In the genomic region with DNA sequence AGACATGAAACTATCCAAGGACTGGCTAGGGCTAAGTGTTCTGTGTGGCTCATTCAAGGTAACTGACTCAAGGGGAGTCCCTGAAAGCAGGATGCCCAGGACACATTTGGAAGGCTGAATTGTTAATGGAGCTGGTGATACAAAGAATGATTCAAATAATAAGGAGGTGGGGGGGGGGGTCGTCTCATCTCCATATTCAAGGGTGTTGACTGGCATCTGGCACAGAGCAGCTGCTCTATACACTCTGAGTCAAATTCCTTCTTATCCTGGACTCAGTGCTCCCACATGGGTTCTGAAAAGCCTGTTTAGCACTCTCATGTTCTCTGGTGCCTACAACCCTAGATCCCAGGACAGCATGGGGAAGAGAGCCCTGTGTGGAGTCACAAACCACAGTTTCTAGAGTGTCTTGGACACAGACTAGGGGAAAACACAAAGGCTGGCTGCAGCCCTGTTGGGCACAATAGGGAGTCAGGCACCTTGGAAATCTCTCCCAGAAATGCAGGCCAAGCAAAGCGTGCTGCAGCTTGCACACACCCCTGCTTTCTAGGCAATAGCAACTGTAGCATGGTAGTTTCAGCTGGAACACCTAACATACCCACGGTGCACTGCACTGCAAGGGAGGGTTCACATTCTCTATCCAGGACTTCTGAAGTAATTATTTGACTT, we compare ENCODE assay signal across 8 mouse cellular contexts. TPM values are rescaled to one million over a fixed set of nuclear protein-coding genes. Genes with fewer than 3 reads are reported as not detected.
DNase-seq lines count a peak whose midpoint lies in the region; ATAC-seq lines count a peak whose summit lies in the region.
"Had no signal": no experiment of that assay in that cellular context is flagged by ENCODE, and none has a peak within 500 bp of the region (broad histone marks: within the 10 kb centered on the region; RNA-seq: fewer than 3 reads in every experiment).

No protein-coding gene starts in this region.

- H3K9ac ChIP-seq in heart, embryonic 15.5 days = no peak overlapping the region
- no peak overlapping the region for H3K9ac ChIP-seq in embryonic facial prominence, embryonic 14.5 days (ENCODE audit: low read depth, low read length)
- no peak overlapping the region for H3K9ac ChIP-seq in limb, embryonic 13.5 days

- no peaks in the 10 kb centered on the region for H3K36me3 ChIP-seq in heart, embryonic 15.5 days
- H3K36me3 ChIP-seq in embryonic facial prominence, embryonic 10.5 days (replicated peaks) = no peaks in the 10 kb centered on the region
- no peaks in the 10 kb centered on the region for H3K36me3 ChIP-seq in embryonic facial prominence, embryonic 14.5 days (ENCODE audit: control insufficient read depth, insufficient read depth, low read length)
- H3K36me3 ChIP-seq in limb, embryonic 13.5 days = no peaks in the 10 kb centered on the region

- DNase-seq in heart, postnatal 14 days = no peak
- DNase-seq in embryonic facial prominence, embryonic 10.5 days (ENCODE audit: low spot score) = no peak
- no peak for DNase-seq in embryonic facial prominence, embryonic 14.5 days (ENCODE audit: low spot score)
- no peak for DNase-seq in left cerebral cortex, adult 9 months (ENCODE audit: low spot score in 2 of 2)

- H3K4me2 ChIP-seq in heart, embryonic 15.5 days = no peak overlapping the region
- no peak overlapping the region for H3K4me2 ChIP-seq in embryonic facial prominence, embryonic 14.5 days (ENCODE audit: low read depth, low read length)
- H3K4me2 ChIP-seq in limb, embryonic 13.5 days (replicated peaks) = no peak overlapping the region

- H3K4me1 ChIP-seq in heart, embryonic 15.5 days (replicated peaks) = peaks cover 88% of the 10 kb centered on the region
- H3K4me1 ChIP-seq in embryonic facial prominence, embryonic 10.5 days = peaks cover 91% of the 10 kb centered on the region
- peaks cover 74% of the 10 kb centered on the region for H3K4me1 ChIP-seq in embryonic facial prominence, embryonic 14.5 days (ENCODE audit: control insufficient read depth, insufficient read depth, low read length)
- peaks cover 90% of the 10 kb centered on the region for H3K4me1 ChIP-seq in limb, embryonic 13.5 days

- no peak overlapping the region for H3K4me3 ChIP-seq in heart, embryonic 15.5 days
- H3K4me3 ChIP-seq in embryonic facial prominence, embryonic 10.5 days = no peak overlapping the region
- H3K4me3 ChIP-seq in embryonic facial prominence, embryonic 14.5 days (ENCODE audit: low read depth, low read length) = no peak overlapping the region
- no peak overlapping the region for H3K4me3 ChIP-seq in limb, embryonic 13.5 days
- H3K4me3 ChIP-seq: layer of hippocampus, adult 2 months had no signal

- intact Hi-C loops in heart, postnatal 14 days (cut with DNase I) = no loop called here

- WGBS in heart, embryonic 15.5 days = 43% methylated on average over 3 of the region's 3 CpGs
- 63% methylated on average over 3 of the region's 3 CpGs for WGBS in embryonic facial prominence, embryonic 10.5 days
- WGBS in embryonic facial prominence, embryonic 14.5 days = 67% methylated on average over 2 of the region's 3 CpGs
- WGBS in limb, embryonic 13.5 days = 52% methylated on average over 3 of the region's 3 CpGs

- no peaks in the 10 kb centered on the region for H3K9me3 ChIP-seq in heart, embryonic 15.5 days (replicated peaks)
- no peaks in the 10 kb centered on the region for H3K9me3 ChIP-seq in embryonic facial prominence, embryonic 10.5 days
- H3K9me3 ChIP-seq in embryonic facial prominence, embryonic 14.5 days (ENCODE audit: control insufficient read depth, low read length) = no peaks in the 10 kb centered on the region
- no peaks in the 10 kb centered on the region for H3K9me3 ChIP-seq in limb, embryonic 13.5 days

- H3K27ac ChIP-seq in heart, embryonic 15.5 days = peak overlapping the region; percentile 95
- peak overlapping the region; percentile 97 for H3K27ac ChIP-seq in embryonic facial prominence, embryonic 10.5 days (replicated peaks)
- H3K27ac ChIP-seq in embryonic facial prominence, embryonic 14.5 days (replicated peaks; ENCODE audit: low read depth, low read length) = peak overlapping the region; percentile 97
- peak overlapping the region; percentile 79 for H3K27ac ChIP-seq in limb, embryonic 13.5 days
- H3K27ac ChIP-seq: layer of hippocampus, adult 2 months had no signal

- H3K27me3 ChIP-seq in heart, embryonic 15.5 days = no peaks in the 10 kb centered on the region
- H3K27me3 ChIP-seq in embryonic facial prominence, embryonic 10.5 days (replicated peaks; ENCODE audit: low read depth, poor library complexity, severe bottlenecking) = no peaks in the 10 kb centered on the region
- H3K27me3 ChIP-seq in embryonic facial prominence, embryonic 14.5 days (replicated peaks; ENCODE audit: control insufficient read depth, insufficient read depth, low read length) = no peaks in the 10 kb centered on the region
- no peaks in the 10 kb centered on the region for H3K27me3 ChIP-seq in limb, embryonic 13.5 days

- ATAC-seq in heart, embryonic 15.5 days (replicated peaks; ENCODE audit: insufficient number of reproducible peaks, insufficient read depth, low FRiP score, low read depth) = no peak
- no peak for ATAC-seq in embryonic facial prominence, embryonic 14.5 days (ENCODE audit: low read depth)
- no peak for ATAC-seq in limb, embryonic 13.5 days (ENCODE audit: low FRiP score, low read depth)
- no peak for ATAC-seq in frontal cortex, adult (ENCODE audit: low TSS enrichment)

RNA-seq across cellular contexts. Expression of a gene that starts 16.3 kb away (rescaled TPM):
- polyA plus RNA-seq in heart, embryonic 15.5 days (2015; fragmentation: Nextera tagmentation; extraction: Ambion mirVana) = 42.5 and 45.8 TPM in 2 replicates
- 1 to 10 TPM; 1.0 to 2.3 TPM for total RNA-seq in heart, postnatal 14 days (2021)
- polyA plus RNA-seq in embryonic facial prominence, embryonic 10.5 days (2016; fragmentation: Nextera tagmentation; extraction: Ambion mirVana) = 105 and 112 TPM in 2 replicates
- polyA plus RNA-seq in embryonic facial prominence, embryonic 14.5 days (2014; fragmentation: Nextera tagmentation; extraction: Ambion mirVana) = 45.5 and 55.6 TPM in 2 replicates
- 53.9 and 57.4 TPM in 2 replicates for polyA plus RNA-seq in limb, embryonic 13.5 days (2015; fragmentation: Nextera tagmentation; extraction: Ambion mirVana)
